Comparison of ENCODE assay signal across 19 mouse cellular contexts in genomic region chr17:79243426-79243825, GRCm38 (mm10).
"Had no signal": no experiment of that assay in that cellular context is flagged by ENCODE, and none has a peak within 500 bp of the region (broad histone marks: within the 10 kb centered on the region; RNA-seq: fewer than 3 reads in every experiment).

No protein-coding gene starts in this region.

- H3K4me3 ChIP-seq: embryonic facial prominence, embryonic 10.5 days; embryonic facial prominence, embryonic 12.5 days; embryonic facial prominence, embryonic 13.5 days; embryonic facial prominence, embryonic 15.5 days; erythroblast, embryonic 14.5 days; forebrain, embryonic 10.5 days; forebrain, embryonic 12.5 days; forebrain, embryonic 13.5 days; forebrain, embryonic 15.5 days; gastrocnemius, adult 2 months; heart, adult 2 months had no signal

- DNase-seq: cerebellum, adult 8-10 months; embryo, embryonic 11 days; forebrain, postnatal 0 days; gastrocnemius, adult 2 months; gastrocnemius, postnatal 10 days; gastrocnemius, postnatal 14 days; gastrocnemius, postnatal 25 days; gastrocnemius, postnatal 36 days; heart, adult 18-20 months; heart, adult 2 months had no signal

- H3K9me3 ChIP-seq: embryonic facial prominence, embryonic 12.5 days; embryonic facial prominence, embryonic 13.5 days; embryonic facial prominence, embryonic 15.5 days; forebrain, embryonic 10.5 days; forebrain, embryonic 12.5 days; forebrain, embryonic 15.5 days had no signal

- H3K36me3 ChIP-seq: embryonic facial prominence, embryonic 10.5 days; embryonic facial prominence, embryonic 12.5 days; embryonic facial prominence, embryonic 13.5 days; embryonic facial prominence, embryonic 15.5 days; forebrain, embryonic 10.5 days; forebrain, embryonic 12.5 days; forebrain, embryonic 15.5 days had no signal

- H3K27me3 ChIP-seq: embryonic facial prominence, embryonic 12.5 days; embryonic facial prominence, embryonic 13.5 days; embryonic facial prominence, embryonic 15.5 days; forebrain, embryonic 12.5 days; forebrain, embryonic 13.5 days; forebrain, embryonic 15.5 days had no signal

- H3K27ac ChIP-seq: embryonic facial prominence, embryonic 10.5 days; embryonic facial prominence, embryonic 12.5 days; embryonic facial prominence, embryonic 13.5 days; embryonic facial prominence, embryonic 15.5 days; forebrain, embryonic 10.5 days; forebrain, embryonic 12.5 days; forebrain, embryonic 13.5 days; forebrain, embryonic 15.5 days; gastrocnemius, adult 2 months; heart, adult 2 months had no signal

- H3K4me1 ChIP-seq: embryonic facial prominence, embryonic 10.5 days; embryonic facial prominence, embryonic 12.5 days; embryonic facial prominence, embryonic 13.5 days; embryonic facial prominence, embryonic 15.5 days; forebrain, embryonic 10.5 days had no signal
